Mouse (Mus musculus) embryonic facial prominence, embryonic 10.5 days (tissue): ENCODE data around the gene Madd. TPM values are rescaled to one million over a fixed set of nuclear protein-coding genes. Genes with fewer than 3 reads are reported as not detected.
"Not testable (repeated sequence)": the region's sequence is repeated elsewhere in the genome, so short reads cannot be mapped to it uniquely, and the experiment has no call there.

ENCODE experiments used
- DNase-seq: peaks from one replicate; pipeline ENCODE4 v3.0.0-alpha.2; 2017; ENCODE audit warnings: low spot score
- H3K27ac ChIP-seq: fragments of 300-500 bp; sonication (generic); replicated peaks from 2 replicates; pipeline ENCODE4 v1.5.1; 2016; ENCODE audit warnings: mild to moderate bottlenecking
- H3K27me3 ChIP-seq: fragments of 300-500 bp; sonication (generic); replicated peaks from 2 replicates; pipeline ENCODE4 v1.6.1; 2016; ENCODE audit warnings: low read depth, mild to moderate bottlenecking; ENCODE audit not compliant: poor library complexity, severe bottlenecking
- H3K36me3 ChIP-seq: fragments of 300-500 bp; sonication (generic); replicated peaks from 2 replicates; pipeline ENCODE4 v1.6.1; 2016; ENCODE audit warnings: mild to moderate bottlenecking, moderate library complexity
- H3K4me1 ChIP-seq: fragments of 300-500 bp; sonication (generic); 2 replicates; pipeline ENCODE4 v1.6.1; 2016
- H3K4me3 ChIP-seq: fragments of 300-500 bp; sonication (generic); 2 replicates; pipeline ENCODE4 v1.5.1; 2016; ENCODE audit warnings: mild to moderate bottlenecking, moderate library complexity
- H3K9me3 ChIP-seq: fragments of 300-500 bp; sonication (generic); 2 replicates; pipeline ENCODE4 v1.6.1; 2016; ENCODE audit warnings: mild to moderate bottlenecking
- WGBS: fragments of 180-500 bp; shearing (Covaris S2); methylation state at CpG from one replicate; pipeline ENCODE4 v1.1.7; 2016; 5-methylcytosine and 5-hydroxymethylcytosine counted together
- polyA plus RNA-seq: library from polyadenylated mRNA; unstranded; fragments of >200 nt; fragmentation: Nextera tagmentation; extraction: Ambion mirVana; gene quantifications from 2 replicates; pipeline ENCODE4 v1.2.1, GENCODE M21; 2016

Gene Madd
- polyA plus RNA-seq, 1 experiment from 2014 or later = 12.1 TPM

DNA sequence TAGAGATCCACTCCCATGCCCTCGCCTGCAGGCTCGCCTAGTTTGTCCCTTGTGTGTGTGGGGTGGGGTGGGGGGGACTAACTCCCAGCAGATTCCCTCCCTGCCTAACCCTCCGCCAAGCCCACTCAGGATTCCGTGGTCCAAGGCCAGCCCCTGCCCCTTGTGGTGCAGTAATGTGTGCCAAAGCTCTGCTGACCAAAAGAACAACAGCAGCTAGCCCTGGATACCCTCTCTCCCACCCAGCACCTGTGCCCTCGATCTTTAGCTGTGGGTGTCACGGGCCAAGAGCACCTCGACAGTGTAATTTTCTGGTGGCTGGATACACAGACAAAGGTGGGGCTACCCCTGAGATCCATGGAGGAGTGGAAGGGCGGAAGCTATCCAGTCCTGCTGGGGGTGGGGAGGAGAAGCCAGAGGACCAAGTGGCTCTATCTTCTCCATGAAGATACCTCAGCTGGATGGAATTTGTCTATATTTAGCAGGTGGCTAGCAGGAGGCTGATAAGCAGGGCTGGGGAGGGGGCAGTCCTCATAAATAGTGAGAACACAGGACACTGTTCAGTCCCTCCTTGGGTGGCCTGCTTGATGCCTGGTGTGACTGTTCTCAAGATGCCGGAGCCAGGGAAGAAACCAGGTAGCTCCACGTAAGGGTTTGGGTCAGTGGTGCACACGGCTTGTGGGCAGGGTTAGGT, 65.9 kb downstream of the Madd start, which contains the start of gene Mybpc3:
Gene Mybpc3, plus strand, starts transcription at position 560 of the 691 bp plus-strand sequence.
- no peak within 1 kb of the TSS for H3K4me3 ChIP-seq
- 81% methylated on average over 11 of the region's 11 CpGs for WGBS
- DNase-seq = no peak
- H3K4me1 ChIP-seq = peaks cover 19% of the 10 kb centered on the region
- no peaks in the 10 kb centered on the region for H3K9me3 ChIP-seq
- no peaks in the 10 kb centered on the region for H3K36me3 ChIP-seq
- H3K27ac ChIP-seq = no peak within 1 kb of the TSS
- peaks cover 43% of the 10 kb centered on the region for H3K27me3 ChIP-seq

DNA sequence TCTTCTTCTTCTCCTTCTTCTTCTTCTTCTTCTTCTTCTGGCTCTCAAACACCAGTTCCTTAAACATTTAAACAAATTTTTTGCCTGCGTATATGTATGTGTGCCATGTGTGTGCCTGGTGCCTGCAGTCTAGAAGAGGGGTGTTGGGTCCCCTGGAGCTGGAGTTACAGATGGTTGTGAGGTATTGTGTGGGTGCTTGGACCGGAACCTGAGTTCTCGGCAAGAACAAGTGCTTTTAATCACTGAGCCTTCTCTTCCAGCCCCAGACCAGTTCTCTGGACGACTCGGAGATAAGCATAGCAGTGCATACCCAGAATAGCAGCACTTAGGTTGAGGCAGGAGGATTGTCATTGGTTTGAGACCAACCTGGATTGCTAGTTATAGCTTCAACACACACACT, 66.8 kb downstream of the Madd start:
- no peak for DNase-seq
- Histone ChIP-seq H3K9me3 (no peaks in the 10 kb centered on the region), H3K36me3 (no peaks in the 10 kb centered on the region), H3K4me1 (peaks cover 19% of the 10 kb centered on the region), H3K4me3 (no peak overlapping the region), H3K27ac (no peak overlapping the region), H3K27me3 (peaks cover 43% of the 10 kb centered on the region)
- 86% methylated on average over 5 of the region's 5 CpGs for WGBS

DNA sequence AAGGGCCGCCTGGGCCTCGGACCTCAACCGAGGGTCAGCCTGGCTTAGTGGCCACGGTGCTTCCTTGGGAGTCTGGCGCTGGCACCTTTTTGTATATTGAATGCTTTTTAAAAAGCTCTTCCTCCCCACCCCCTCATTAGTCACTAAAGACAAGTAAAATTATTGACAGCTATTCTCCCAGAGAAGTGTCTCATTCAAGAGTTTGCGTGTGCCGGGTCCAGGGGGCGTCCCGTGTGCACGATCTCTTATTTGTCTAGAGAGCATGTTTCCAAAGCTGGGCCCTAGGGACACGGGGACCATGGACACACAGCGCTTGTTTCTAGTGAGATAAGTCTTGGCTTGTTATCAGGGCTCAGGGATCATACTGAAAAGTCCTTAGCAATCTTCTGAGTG, 68.1 kb downstream of the Madd start:
- no peak for DNase-seq
- no peaks in the 10 kb centered on the region for H3K9me3 ChIP-seq
- no peaks in the 10 kb centered on the region for H3K36me3 ChIP-seq
- H3K27me3 ChIP-seq = peaks cover 39% of the 10 kb centered on the region
- peak overlapping the region; percentile 65 for H3K4me3 ChIP-seq
- peaks cover 19% of the 10 kb centered on the region for H3K4me1 ChIP-seq
- peak overlapping the region; percentile 81 for H3K27ac ChIP-seq
- 39% methylated on average over 12 of the region's 12 CpGs for WGBS

DNA sequence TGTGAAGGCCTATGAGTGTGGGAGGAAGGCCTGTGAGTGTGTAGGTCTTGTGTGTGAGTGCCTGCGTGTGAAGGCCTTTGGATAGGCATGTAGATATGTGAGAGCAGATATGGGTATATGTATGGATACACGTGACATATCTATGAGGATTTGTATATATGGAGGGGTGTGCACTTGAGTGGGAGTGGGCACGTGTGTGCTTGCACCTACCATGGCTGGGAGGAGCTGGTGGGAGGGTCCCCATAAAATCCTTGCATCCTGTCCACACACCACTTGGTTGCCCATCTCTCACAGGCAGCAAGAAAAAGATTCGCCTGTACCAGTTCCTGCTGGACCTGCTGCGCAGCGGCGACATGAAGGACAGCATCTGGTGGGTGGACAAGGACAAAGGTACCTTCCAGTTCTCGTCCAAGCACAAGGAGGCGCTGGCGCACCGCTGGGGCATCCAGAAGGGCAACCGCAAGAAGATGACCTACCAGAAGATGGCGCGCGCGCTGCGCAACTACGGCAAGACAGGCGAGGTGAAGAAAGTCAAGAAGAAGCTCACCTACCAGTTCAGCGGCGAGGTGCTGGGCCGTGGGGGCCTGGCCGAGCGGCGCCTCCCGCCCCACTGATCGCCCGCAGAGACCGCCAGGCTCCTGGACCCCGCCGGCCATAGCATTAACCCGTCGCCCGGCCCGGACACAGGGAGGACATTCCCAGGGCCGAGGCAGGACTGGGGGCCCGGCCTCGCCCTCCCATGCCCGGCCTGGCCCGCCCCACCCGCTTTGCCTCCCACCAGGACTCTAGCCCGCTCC, 68.7 kb downstream of the Madd start:
- Histone ChIP-seq H3K36me3 (no peaks in the 10 kb centered on the region), H3K4me3 (peak overlapping the region; percentile 65), H3K27me3 (peaks cover 34% of the 10 kb centered on the region), H3K27ac (peak overlapping the region; percentile 81), H3K9me3 (no peaks in the 10 kb centered on the region), H3K4me1 (peaks cover 19% of the 10 kb centered on the region)
- DNase-seq = peak; percentile 96
- 8% methylated on average over 42 of the region's 42 CpGs for WGBS

DNA sequence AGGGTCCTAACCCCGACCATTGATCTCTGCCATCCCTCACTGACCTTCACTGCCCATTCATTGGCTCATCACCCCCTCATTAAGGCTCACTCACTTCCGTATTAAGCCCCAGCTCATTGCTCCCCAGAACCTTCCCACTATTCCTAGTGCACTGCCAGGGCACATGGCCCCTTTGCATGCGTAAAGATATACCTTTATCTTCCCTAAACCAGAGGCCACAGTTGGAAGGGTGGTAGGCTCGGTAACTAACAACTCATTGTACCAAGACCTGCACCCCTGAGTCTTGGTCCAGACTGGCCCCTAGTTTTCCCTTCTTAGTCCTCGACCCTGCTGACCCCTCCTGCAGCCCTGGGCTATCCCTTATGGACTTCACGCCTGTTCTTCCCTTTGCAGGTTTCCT, 69.8 kb downstream of the Madd start:
- no peak for DNase-seq
- Histone ChIP-seq H3K4me1 (peaks cover 17% of the 10 kb centered on the region), H3K4me3 (no peak overlapping the region), H3K9me3 (no peaks in the 10 kb centered on the region), H3K27me3 (peaks cover 33% of the 10 kb centered on the region), H3K36me3 (no peaks in the 10 kb centered on the region), H3K27ac (no peak overlapping the region)
- WGBS = 74% methylated on average over 6 of the region's 6 CpGs

DNA sequence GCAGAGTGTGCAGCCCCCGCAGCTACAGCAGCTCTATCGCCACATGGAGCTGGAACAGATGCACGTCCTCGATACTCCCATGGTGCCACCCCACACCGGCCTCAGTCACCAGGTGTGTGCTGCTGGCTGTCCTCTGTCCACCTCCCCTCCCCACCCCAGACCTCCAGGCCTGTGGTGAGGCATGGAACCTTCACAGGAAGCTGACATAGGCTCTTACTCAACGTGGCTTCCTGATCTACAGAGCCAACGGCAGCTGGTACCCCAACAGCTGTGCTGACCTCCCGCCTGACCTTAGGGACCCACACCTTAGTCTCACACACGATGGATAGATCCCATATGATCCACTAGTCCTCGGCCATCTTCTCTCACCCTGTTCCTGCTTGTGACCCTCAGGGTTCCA, 70.3 kb downstream of the Madd start:
- no peak overlapping the region for H3K27ac ChIP-seq
- H3K4me1 ChIP-seq = peaks cover 13% of the 10 kb centered on the region
- 80% methylated on average over 10 of the region's 10 CpGs for WGBS
- H3K27me3 ChIP-seq = peaks cover 33% of the 10 kb centered on the region
- H3K9me3 ChIP-seq = no peaks in the 10 kb centered on the region
- no peak overlapping the region for H3K4me3 ChIP-seq
- DNase-seq = no peak
- no peaks in the 10 kb centered on the region for H3K36me3 ChIP-seq

DNA sequence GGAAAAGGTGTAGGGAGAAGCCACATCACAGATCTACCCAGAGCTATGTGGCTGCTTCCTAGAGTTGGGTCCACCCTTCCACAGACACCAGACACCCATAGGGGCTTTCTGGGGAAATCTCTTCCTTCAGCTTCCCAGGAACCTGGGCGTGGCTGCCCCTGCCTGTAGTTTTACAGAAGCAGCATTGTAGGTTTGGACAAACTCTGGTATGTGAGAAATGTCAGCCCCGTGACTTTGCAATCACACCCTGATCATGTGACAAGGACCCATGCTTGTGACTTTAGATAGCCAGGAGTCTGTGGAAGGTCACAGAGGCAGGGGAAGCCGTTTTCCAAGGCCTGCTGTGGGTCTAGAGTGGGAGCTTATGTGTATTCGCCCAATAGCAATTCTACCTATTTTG, 71.1 kb downstream of the Madd start:
- Histone ChIP-seq H3K36me3 (no peaks in the 10 kb centered on the region), H3K27ac (no peak overlapping the region), H3K27me3 (peaks cover 26% of the 10 kb centered on the region), H3K9me3 (no peaks in the 10 kb centered on the region), H3K4me1 (peaks cover 13% of the 10 kb centered on the region), H3K4me3 (no peak overlapping the region)
- WGBS = 59% methylated on average over 4 of the region's 4 CpGs
- no peak for DNase-seq

DNA sequence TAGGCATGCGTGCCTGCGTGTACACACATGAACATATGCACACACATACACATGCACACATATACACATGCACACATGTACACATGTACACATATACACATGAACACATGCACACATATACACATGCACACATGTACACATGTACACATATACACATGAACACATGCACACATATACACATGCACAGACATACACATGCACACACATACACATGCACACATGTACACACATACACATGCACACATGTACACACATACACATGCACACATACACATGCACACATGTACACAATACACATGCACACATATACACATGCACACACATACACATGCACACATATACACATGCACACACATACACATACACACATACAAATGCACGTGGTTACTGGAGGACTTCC, 71.8 kb downstream of the Madd start:
- not testable (repeated sequence) for DNase-seq, H3K27ac ChIP-seq, H3K9me3 ChIP-seq, H3K4me3 ChIP-seq, H3K36me3 ChIP-seq
- WGBS = 92% methylated on average over 3 of the region's 3 CpGs
- Histone ChIP-seq H3K4me1 (peaks cover 13% of the 10 kb centered on the region), H3K27me3 (peaks cover 23% of the 10 kb centered on the region)

DNA sequence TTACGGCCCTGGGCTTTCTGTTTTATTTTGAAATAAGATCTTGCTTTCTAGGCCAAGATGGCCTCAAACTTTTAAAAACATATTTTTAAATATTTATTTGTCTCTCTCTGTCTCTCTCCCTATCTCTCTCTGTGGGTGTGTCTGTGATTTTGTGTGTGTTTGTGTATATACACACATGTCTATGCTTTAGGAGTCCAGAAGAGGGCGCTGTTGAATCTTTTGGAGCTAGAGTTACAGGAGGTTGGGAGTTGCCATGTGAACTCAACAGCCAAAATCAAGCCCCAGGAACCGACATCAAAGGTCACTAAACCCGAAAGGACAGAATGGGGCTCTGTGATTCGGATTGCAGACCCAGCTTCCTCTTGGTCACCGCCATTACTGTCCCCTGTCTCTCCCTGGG, 73.2 kb downstream of the Madd start:
- Histone ChIP-seq H3K27me3 (peaks cover 9% of the 10 kb centered on the region), H3K9me3 (no peaks in the 10 kb centered on the region), H3K4me3 (no peak overlapping the region), H3K36me3 (no peaks in the 10 kb centered on the region), H3K27ac (no peak overlapping the region), H3K4me1 (peaks cover 7% of the 10 kb centered on the region)
- DNase-seq = no peak
- 74% methylated on average over 6 of the region's 6 CpGs for WGBS

DNA sequence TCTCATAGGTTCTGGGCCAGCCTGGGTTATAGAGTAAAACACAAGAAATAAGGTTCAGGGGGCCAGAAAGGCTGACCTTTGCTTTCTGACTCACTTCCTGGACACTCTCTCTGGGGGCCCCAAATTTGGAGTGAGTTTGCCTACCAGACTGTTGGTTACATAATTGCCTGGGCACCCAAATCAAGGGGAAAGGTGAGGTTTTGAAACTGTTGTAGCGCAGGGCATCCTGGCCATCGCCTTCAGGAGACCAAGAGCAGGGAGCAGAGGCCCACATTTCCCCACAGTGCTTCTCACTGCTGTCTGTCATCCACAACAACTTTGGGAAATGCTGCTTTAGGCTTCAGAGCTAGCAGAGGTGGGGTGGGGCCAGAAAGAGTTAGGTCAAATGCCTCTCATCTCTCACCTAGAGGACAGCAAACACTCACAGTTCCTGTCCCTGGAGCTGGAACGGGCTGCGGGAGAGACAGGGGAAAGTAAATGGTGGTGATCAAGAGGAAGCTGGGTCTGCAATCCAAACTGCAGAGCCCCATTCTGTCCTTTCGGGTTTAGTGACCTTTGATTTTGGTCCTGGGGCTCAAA, 73.7 kb downstream of the Madd start:
- Histone ChIP-seq H3K27me3 (peaks cover 8% of the 10 kb centered on the region; the same call in 1 of the 2 replicates), H3K4me1 (peaks cover 1% of the 10 kb centered on the region; the same call in 1 of the 2 replicates), H3K36me3 (no peaks in the 10 kb centered on the region), H3K4me3 (no peak overlapping the region), H3K27ac (no peak overlapping the region), H3K9me3 (no peaks in the 10 kb centered on the region)
- 91% methylated on average over 5 of the region's 5 CpGs for WGBS
- no peak for DNase-seq

DNA sequence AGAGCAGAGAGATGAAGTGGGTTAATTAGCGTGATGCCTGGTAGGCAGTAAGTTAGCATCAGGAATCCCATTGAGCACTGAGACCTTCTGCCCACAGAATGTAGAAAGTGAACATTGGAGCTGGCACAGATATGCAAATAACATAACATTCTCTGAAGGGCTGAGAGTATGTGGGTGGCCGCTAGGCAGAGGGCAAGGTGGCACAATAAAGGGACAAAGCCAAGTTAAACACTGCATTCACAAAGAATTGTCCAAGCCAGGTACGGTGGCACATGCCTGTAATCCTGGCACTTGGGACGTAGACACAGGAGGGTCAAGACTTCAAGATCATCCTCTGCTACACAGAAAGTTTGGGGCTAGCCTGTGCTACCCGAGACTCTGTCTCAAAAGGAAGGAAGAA, 74.4 kb downstream of the Madd start:
- peaks cover 4% of the 10 kb centered on the region; the same call in 1 of the 2 replicates for H3K27me3 ChIP-seq
- H3K4me1 ChIP-seq = no peaks in the 10 kb centered on the region; the same call in 1 of the 2 replicates
- WGBS = 85% methylated on average over 5 of the region's 5 CpGs
- H3K9me3 ChIP-seq = no peaks in the 10 kb centered on the region
- DNase-seq = no peak
- H3K36me3 ChIP-seq = no peaks in the 10 kb centered on the region
- no peak overlapping the region for H3K4me3 ChIP-seq
- no peak overlapping the region for H3K27ac ChIP-seq

DNA sequence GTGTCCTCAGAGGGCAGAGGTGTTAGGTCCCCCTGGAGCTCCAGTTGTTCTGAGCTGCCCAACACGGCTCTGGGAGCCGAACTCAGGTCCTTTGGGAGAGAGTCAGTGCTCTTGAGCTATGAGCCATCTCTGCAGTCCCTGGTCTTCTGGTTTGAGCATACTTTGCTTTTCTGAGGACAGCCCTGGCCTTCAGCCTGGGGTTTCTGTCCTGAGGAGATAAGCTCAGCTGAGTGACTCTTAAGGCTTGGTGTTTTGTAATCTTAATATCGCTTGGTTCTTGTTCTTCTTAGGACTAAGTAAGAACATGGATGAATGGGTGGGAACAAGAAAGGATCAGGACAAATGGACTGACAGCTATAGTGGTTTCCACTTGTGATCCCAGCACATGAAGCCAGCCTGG, 75.5 kb downstream of the Madd start:
- DNase-seq = no peak
- no peaks in the 10 kb centered on the region; the same call in 1 of the 2 replicates for H3K4me1 ChIP-seq
- H3K4me3 ChIP-seq = no peak overlapping the region
- H3K36me3 ChIP-seq = no peaks in the 10 kb centered on the region
- WGBS = 83% methylated on average over 3 of the region's 3 CpGs
- H3K27me3 ChIP-seq = no peaks in the 10 kb centered on the region
- H3K9me3 ChIP-seq = no peaks in the 10 kb centered on the region
- no peak overlapping the region for H3K27ac ChIP-seq
